Mouse (Mus musculus): Measurements from ENCODE around the gene Itgb2l. TPM values are rescaled to one million over a fixed set of nuclear protein-coding genes. Genes with fewer than 3 reads are reported as not detected.

The Itgb2l gene
- total RNA-seq, 2 experiments from 2014 or later: not detected

Other genes with a start within 250 kb of the Itgb2l start
- gene Sh3bgr, start 243.2 kb downstream of the Itgb2l start, total RNA-seq (2021): 100 to 1,000 TPM; 335 to 411 TPM
- not detected for gene B3galt5, start 207.8 kb downstream of the Itgb2l start, total RNA-seq (2021)
- gene Pcp4, start 24.0 kb upstream of the Itgb2l start, total RNA-seq (2021): 1 to 10 TPM; 2.2 to 3.6 TPM